Mouse (Mus musculus) yolk sac, embryonic 10.5 days (tissue): ENCODE measurements at regions not wholly inside any gene's neighbourhood (a gene's known extent, or its start where the extent isn't known, plus 50 kb on each side); places are given as distances from the start of the nearest gene placed in this dataset.
"Not testable (repeated sequence)": the region's sequence is repeated elsewhere in the genome, so short reads cannot be mapped to it uniquely, and the experiment has no call there.

Experiments
- DNase-seq: peaks from one replicate; pipeline ENCODE4 v3.0.0-alpha.2; 2017; ENCODE audit warnings: low spot score

DNA sequence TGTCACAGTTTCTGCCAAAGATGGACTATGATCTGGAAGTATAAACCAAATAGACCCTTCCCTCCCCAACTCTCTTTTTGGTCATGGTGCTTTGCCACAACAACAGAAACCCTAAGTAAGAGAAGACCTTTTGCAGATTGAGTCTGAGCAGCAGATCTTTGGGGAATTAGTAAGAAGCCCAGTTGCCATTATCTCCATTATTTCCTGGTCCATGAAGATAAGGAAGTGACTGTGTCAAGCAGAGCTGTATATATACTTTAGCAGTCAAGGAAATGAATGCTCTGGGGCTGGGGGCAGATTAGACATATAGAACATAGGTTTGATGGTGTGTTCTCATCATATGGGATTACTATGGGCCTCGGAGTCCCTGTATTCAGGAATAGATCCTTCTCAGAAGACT is 117.8 kb upstream of the C9orf72 start:
- no peak for DNase-seq

DNA sequence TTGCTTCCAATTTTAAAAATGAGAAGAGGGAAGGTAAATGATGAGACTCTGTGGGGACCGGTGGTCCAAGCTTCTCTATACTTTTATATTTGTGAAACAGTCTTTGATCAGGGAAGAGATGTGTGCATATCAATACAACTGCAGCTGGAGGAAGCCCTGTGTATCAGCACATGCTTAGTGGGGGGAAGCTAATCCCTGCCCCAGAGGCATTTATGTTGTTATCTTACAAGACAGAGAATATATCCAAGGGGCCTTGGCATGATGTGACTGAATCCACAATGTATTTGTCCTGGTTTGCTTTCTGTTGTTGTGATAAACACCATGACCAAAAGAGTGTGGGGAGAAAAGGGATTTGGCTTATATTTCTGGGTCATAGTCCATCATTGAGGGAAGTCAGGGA is 105.2 kb upstream of the C9orf72 start:
- DNase-seq, result no peak

DNA sequence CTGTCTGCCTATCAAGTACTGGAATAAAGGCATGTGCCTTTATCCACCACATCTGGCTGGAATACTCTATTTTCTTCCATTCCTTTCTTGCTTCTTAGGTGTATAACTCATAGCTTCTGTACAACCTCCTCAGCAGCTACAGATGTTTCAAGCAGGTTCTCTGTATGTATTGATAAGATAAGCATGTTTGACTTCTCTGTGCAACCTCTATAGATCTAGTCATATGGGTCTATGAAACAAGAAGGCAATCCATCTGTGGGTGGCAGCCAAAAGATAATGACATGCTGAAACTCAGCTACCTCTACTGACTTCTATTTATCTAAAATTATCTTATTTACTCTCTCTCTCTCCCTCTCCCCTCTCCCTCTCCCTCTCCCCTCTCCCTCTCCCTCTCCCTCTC is 99.3 kb upstream of the C9orf72 start:
- DNase-seq, result no peak

DNA sequence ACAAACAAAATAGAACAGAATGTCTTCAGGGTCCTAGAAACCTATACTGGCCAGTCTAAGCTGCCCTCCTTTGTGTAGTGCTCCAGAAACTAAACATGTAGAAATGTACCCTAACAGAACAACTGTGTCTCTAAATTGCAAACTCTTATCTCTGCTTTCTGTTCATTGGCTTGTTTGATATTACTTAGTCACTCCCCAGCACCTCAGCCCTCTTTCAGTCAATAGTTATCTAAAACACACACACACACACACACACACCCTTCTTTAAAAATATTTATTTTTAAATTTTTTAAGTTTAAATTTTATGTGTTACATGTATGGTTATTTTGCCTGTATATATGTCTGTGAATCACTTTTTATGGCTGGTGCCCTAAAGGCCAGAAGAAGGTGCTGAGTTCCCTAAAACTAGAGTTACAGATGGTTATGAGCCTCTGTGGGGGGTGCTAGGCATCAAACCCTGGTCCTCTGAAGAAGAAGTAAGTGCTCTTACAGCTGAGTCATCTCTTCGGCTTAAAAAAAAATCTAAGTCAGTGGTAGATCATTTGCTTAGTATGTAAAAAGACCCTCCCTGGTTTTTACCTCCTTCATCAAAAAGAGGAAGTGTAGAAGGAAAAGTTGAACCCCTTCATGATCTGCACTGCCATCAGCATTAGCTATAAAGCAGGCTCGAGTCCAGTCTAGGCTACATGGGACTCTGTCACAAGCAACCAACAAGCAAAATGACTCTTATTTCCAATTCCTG is 96.6 kb upstream of the C9orf72 start:
- no peak for DNase-seq

DNA sequence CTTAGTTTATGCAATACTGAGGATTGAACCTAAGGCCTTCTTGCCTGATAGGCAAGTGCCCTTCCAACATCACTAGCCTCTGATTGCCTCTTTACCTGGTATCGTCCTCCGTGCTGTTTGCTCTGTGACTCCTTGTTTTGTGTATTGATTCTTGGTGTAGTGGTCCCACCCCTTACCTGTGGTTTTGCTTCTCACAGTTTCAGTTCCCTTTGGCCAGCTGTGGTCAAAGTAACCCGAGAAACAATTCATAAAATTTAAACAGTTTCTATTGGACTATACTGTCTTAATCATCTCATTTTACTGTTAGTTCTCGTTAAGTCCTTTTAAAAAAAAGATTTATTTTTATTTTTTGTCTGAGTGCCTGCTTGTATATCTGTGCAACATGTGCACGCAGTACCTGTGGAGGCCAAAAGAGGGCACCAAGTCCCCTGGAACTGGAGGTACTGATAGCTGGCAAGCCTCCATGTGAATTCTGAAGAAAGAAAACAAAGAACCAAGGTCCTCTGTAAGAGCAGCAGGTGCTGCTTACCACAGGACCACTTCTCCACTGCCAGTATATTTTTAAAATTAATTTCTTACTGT is 84.5 kb upstream of the C9orf72 start:
- no peak for DNase-seq

DNA sequence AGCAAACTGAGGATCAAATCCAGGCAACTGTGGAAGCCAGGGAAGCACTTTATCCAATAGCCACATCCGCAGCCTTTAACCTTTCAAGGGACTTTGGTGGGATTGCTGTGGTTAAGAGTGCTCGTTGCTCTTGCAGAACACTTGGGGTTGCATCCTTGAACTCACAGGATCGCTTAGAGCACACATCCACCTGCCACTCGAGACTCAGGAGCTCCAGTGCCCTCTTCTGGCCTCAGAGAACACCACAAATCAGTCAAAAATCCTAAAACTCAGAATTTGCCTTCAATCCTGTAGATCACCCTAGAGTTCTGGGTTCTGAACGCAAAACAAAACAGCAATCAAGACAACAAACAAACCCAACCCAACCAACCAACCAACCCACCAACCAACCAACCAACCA is 82.2 kb upstream of the C9orf72 start:
- DNase-seq, result no peak

DNA sequence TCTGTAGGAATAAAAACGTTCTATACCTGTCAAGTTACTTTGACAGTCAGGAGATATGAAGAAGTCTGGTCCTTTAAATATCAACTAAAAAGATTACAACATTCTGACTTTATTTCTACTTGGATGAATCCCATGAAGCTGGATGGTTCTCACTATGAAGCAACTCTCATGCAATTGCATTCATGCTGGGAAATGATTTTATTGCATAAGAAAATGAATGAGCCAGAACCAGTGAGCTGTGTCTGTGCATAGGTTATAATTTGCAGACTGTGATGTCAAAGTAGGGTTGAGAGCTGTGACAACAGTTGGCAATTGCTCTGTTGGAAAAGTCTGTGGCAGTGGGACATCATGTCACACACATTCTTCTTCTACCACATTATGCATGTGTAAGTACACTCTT is 79.2 kb upstream of the C9orf72 start:
- DNase-seq, result no peak

DNA sequence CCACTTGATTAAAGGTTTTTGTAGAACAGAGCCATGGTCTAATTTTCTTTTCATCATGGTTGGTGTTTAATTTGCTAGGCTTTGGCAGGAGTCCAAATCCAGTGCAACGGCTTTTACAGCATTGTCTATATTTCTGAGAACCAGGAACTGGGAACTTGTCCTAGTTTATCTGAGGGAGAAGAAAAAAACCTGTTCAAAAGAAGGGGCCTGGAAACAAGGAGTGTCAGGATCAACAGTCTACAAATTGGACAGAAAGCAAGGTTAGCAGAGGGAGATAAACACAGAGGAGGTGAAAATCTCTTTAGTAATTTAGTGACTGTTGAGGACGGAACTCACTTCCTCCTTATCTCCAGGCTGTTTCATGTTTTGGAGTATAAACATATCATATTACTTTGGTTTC is 74.9 kb upstream of the C9orf72 start:
- DNase-seq, result no peak

DNA sequence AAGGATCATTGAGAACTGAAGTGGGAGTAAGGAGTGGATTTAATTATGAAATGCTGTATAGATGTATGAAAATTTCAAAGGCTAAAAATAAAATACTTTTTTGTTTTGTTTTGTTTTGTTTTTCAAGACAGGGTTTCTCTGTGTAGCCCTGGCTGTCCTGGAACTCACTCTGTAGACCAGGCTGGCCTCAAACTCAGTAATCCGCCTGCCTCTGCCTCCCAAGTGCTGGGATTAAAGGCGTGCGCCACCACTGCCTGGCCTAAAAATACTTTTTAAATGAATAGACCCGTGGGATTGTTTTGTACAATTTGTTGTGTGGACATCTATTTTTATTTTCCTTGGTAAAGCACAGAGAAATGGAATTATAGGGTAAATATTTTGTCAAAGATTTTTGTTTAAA is 74.4 kb upstream of the C9orf72 start:
- DNase-seq, result not testable (repeated sequence)

DNA sequence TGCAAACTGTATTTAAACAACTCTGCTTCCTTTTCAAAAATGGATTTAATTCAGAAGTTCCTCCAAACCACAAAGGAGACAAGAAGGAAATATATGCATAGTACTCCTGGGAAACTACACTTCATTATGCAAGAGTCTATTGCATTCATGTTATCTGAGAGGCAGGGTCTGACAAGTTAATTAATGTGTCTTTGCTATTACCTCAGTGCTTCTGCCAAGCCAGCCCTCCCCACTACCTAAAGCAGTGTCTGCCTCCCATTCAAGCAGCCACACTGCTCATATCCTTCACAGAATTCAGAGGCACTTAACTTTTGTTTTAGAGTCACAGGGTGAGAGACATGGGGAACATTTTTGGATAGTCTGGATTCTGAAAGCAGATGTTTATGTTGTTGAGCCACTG is 58.6 kb upstream of the C9orf72 start:
- no peak for DNase-seq
